Mouse (Mus musculus) kidney, postnatal 10 days (tissue): Measurements from ENCODE around the gene Baz2b.

ENCODE experiments used
- DNase-seq: peaks from one replicate; pipeline ENCODE4 v3.0.0; 2021; ENCODE audit warnings: mixed read lengths

The Baz2b gene

GRCm38 (mm10) chr2:60049351-60049750, 160.3 kb downstream of the Baz2b start:
- no peak for DNase-seq

GRCm38 (mm10) chr2:60045995-60046394, 163.6 kb downstream of the Baz2b start:
- no peak for DNase-seq

- DNase-seq: no peak
Observed at GRCm38 (mm10) chr2:60044988-60045387, 164.7 kb downstream of the Baz2b start.

GRCm38 (mm10) chr2:60044540-60044939, 165.1 kb downstream of the Baz2b start:
- no peak for DNase-seq

GRCm38 (mm10) chr2:60042699-60043098, 166.9 kb downstream of the Baz2b start:
- DNase-seq: peak; percentile 28

GRCm38 (mm10) chr2:60041485-60042274, 168.0 kb downstream of the Baz2b start:
- no peak for DNase-seq

GRCm38 (mm10) chr2:60040162-60040561, 169.5 kb downstream of the Baz2b start:
- DNase-seq: no peak

- DNase-seq: peak; percentile 55
Observed at GRCm38 (mm10) chr2:60037011-60037551, 172.6 kb downstream of the Baz2b start.

GRCm38 (mm10) chr2:60036361-60036760, 173.3 kb downstream of the Baz2b start:
- no peak for DNase-seq

GRCm38 (mm10) chr2:60030991-60031390, 178.6 kb downstream of the Baz2b start:
- DNase-seq: no peak

GRCm38 (mm10) chr2:60029020-60029419, 180.6 kb downstream of the Baz2b start:
- DNase-seq: no peak

GRCm38 (mm10) chr2:60027166-60027565, 182.5 kb downstream of the Baz2b start:
- no peak for DNase-seq

GRCm38 (mm10) chr2:60026554-60026953, 183.1 kb downstream of the Baz2b start:
- DNase-seq: no peak

GRCm38 (mm10) chr2:60023777-60024176, 185.9 kb downstream of the Baz2b start:
- DNase-seq: no peak

GRCm38 (mm10) chr2:60021556-60021955, 188.1 kb downstream of the Baz2b start:
- DNase-seq: no peak

GRCm38 (mm10) chr2:60021138-60021537, 188.5 kb downstream of the Baz2b start:
- DNase-seq: no peak

- no peak for DNase-seq
Observed at GRCm38 (mm10) chr2:60019546-60020250, 189.9 kb downstream of the Baz2b start.

GRCm38 (mm10) chr2:60018875-60019501, 190.7 kb downstream of the Baz2b start:
- no peak for DNase-seq

- no peak for DNase-seq
Observed at GRCm38 (mm10) chr2:60011526-60011925, 198.1 kb downstream of the Baz2b start.

GRCm38 (mm10) chr2:60003665-60004045, 206.0 kb downstream of the Baz2b start:
- DNase-seq: no peak

GRCm38 (mm10) chr2:60003038-60003664, 206.5 kb downstream of the Baz2b start:
- no peak for DNase-seq

GRCm38 (mm10) chr2:60000268-60000667, 209.4 kb downstream of the Baz2b start:
- DNase-seq: no peak
